Mouse (Mus musculus): ENCODE data around the gene Rspry1. TPM values are rescaled to one million over a fixed set of nuclear protein-coding genes. Genes with fewer than 3 reads are reported as not detected.

Gene Rspry1
- polyA plus RNA-seq, 1 experiment from 2014 or later: 44.1 TPM

DNA sequence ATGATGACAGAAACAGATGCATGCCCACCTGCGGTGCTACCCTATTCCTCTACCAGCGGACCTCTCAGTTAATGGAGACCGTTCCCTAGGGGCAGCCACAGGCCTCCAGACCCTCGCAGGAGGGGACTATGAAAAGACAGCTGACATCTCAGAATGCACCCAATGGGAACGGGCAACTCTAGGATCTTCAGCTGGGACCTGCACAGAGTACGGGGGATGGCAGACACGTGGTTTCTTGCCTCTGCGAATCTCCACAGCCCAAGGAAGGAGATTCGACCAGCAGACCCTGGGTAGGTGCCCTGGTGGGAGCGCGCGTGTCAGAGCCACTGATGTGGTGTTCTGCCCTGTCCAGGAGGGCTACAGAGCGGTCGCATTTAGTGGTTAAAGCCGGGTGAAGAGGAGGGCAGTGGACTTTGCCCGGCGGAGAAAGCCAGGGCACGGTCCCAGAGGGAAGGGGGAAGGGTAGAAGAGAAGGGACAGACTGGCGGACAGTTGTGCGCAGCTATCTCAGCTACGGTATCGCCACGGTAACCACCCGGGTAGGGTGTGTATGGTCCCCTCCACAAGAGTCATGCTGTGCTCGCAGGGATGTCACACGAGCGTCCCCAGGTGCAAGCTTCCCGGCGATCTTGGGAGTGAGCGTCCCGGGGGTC lies 93.7 kb downstream of the Rspry1 start:
- Histone ChIP-seq H3K27me3 (peaks cover 64% of the 10 kb centered on the region), H3K27ac (no peak overlapping the region), H3K4me2 (peak overlapping the region; percentile 79), H3K36me3 (no peaks in the 10 kb centered on the region), H3K9me3 (no peaks in the 10 kb centered on the region), H3K9ac (peak overlapping the region; percentile 54), H3K4me3 (peak overlapping the region; percentile 49), H3K4me1 (peaks cover 31% of the 10 kb centered on the region)
- ATAC-seq (ENCODE audit: insufficient number of reproducible peaks, insufficient read depth, low FRiP score, low TSS enrichment, low read depth): peak; percentile 40; the same call in 1 of the 2 replicates
- WGBS: under 1% methylated on average over 31 of the region's 31 CpGs

DNA sequence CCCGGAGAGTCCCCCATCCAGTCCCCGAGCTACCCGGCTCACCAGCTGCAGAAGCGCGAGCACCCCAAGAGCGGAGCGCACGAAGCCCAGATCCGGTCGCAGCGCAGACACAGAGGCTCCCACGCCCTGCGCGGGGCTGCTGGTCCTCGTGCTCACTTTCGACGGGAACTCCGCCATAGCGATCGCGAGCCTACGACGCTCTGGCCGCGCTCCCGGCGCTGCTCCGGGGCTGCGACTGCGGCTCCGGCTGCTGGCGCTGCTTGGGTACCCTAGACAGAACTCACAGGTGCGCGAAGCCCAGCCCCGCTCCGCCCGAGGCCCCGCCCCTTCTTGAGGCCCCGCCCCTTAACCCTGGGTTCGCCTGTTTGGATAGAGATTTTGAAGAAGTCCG lies 94.3 kb downstream of the Rspry1 start, which contains the start of gene Pllp:
Gene Pllp (minus strand): TSS at position 285 of the 391 bp plus-strand sequence.
- peak within 1 kb of the TSS; percentile 54 for H3K9ac ChIP-seq
- WGBS: under 1% methylated on average over 41 of the region's 41 CpGs

DNA sequence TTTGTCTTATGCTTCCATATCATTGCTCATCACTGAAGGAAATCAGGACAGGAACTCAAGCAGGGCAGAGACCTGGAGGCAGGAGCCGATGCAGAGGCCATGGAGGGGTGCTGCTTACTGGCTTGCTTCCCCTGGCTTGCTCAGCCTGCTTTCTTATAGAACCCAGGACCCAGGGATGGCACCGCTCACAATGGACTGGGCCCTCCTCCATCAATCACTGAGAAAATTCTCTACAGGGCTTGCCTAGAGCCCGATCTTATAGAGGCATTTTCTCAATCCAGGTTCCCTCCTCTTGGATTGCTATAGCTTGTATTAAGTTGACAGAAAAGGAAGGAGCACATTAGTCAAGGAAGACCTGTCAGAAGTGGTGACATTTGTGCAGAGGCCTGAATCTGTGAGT lies 94.8 kb downstream of the Rspry1 start:
- H3K4me3 ChIP-seq: peak overlapping the region; percentile 49; the same call in 1 of the 2 replicates
- peaks cover 64% of the 10 kb centered on the region for H3K27me3 ChIP-seq
- peak overlapping the region; percentile 79 for H3K4me2 ChIP-seq
- WGBS: 51% methylated on average over 3 of the region's 3 CpGs
- ATAC-seq (ENCODE audit: insufficient number of reproducible peaks, insufficient read depth, low FRiP score, low TSS enrichment, low read depth): no peak
- no peak overlapping the region for H3K27ac ChIP-seq
- peaks cover 26% of the 10 kb centered on the region for H3K4me1 ChIP-seq
- H3K36me3 ChIP-seq: no peaks in the 10 kb centered on the region
- H3K9me3 ChIP-seq: no peaks in the 10 kb centered on the region
- no peak overlapping the region for H3K9ac ChIP-seq

More for the DNA sequence above, 94.3 kb downstream of the Rspry1 start, which contains the start of gene Pllp:
- ATAC-seq (ENCODE audit: insufficient number of reproducible peaks, insufficient read depth, low FRiP score, low TSS enrichment, low read depth): peak; percentile 57; the same call in 1 of the 2 replicates
- Histone ChIP-seq H3K4me1 (peaks cover 30% of the 10 kb centered on the region), H3K27ac (no peak within 1 kb of the TSS), H3K27me3 (peaks cover 64% of the 10 kb centered on the region), H3K4me2 (peak within 1 kb of the TSS; percentile 79), H3K4me3 (peak within 1 kb of the TSS; percentile 49), H3K9me3 (no peaks in the 10 kb centered on the region), H3K36me3 (no peaks in the 10 kb centered on the region)

DNA sequence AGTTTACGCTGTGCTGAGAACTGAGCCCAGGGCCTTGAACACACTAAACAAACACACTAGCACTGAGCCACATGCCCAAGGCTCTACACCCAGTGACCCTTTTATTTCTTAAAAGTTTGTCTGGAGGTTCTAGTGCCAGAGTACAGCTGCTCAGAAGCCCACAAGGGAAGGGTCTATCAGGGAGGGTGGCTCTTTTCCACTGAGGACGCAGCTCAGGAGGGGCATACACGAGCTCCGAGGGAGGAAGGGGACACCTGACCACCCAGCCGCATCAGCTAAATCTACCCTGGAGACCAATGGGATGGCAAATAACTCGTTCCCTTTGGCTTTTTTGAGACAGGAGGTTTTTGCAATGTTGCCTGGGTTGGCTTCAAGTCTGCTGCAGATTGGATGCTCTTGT lies 96.2 kb downstream of the Rspry1 start:
- ATAC-seq (ENCODE audit: insufficient number of reproducible peaks, insufficient read depth, low FRiP score, low TSS enrichment, low read depth): no peak
- 80% methylated on average over 6 of the region's 6 CpGs for WGBS
- Histone ChIP-seq H3K4me3 (no peak overlapping the region), H3K36me3 (no peaks in the 10 kb centered on the region), H3K4me2 (no peak overlapping the region), H3K9ac (no peak overlapping the region), H3K9me3 (no peaks in the 10 kb centered on the region), H3K4me1 (peaks cover 25% of the 10 kb centered on the region), H3K27ac (no peak overlapping the region), H3K27me3 (peaks cover 56% of the 10 kb centered on the region)

DNA sequence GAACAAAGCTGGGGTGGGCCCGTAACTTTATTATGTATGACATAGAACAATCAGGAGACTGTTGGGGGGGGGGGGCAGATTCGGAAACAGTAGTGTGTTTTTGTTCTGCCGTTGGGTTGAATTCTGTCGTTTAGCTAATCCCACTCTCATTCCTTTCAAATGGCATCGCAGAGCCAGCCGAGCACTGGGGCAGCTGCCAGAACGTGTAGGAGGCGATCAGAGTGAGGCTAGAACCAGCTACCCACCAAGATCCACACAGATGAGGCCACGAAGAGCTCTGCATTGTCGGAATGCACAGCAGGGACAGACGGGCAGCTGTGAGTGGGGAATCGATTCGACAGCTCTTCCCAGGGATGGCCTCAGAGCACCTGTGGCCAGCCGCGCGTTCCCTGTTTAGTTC lies 97.6 kb downstream of the Rspry1 start:
- Histone ChIP-seq H3K36me3 (no peaks in the 10 kb centered on the region), H3K9me3 (no peaks in the 10 kb centered on the region), H3K4me1 (peaks cover 21% of the 10 kb centered on the region), H3K27me3 (peaks cover 41% of the 10 kb centered on the region), H3K27ac (no peak overlapping the region), H3K4me3 (no peak overlapping the region), H3K4me2 (no peak overlapping the region), H3K9ac (no peak overlapping the region)
- WGBS: 69% methylated on average over 16 of the region's 16 CpGs
- ATAC-seq (ENCODE audit: insufficient number of reproducible peaks, insufficient read depth, low FRiP score, low TSS enrichment, low read depth): no peak

DNA sequence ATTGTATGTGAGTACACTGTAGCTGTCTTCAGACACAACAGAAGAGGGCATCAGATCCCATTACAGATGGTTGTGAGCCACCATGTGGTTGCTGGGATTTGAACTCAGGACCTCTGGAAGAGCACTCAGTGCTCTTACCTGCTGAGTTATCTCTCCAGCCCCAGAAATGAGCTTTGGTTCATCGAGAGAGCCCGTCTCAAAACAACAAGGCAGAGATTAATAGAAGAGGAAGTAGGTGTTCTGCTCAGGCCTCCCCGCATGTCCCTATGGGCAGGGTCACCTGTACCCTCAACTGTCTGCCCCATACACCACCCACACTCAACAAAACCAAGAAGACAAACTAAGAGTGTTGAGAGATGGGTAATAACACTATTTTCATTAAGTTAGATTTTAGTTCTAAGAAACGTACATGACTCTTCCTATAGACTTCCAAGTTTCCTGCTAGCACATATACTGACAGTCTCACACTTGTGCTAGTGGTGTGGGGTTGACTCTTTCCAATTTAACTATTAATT lies 98.7 kb downstream of the Rspry1 start:
- Histone ChIP-seq H3K27me3 (peaks cover 30% of the 10 kb centered on the region), H3K4me2 (no peak overlapping the region)

DNA sequence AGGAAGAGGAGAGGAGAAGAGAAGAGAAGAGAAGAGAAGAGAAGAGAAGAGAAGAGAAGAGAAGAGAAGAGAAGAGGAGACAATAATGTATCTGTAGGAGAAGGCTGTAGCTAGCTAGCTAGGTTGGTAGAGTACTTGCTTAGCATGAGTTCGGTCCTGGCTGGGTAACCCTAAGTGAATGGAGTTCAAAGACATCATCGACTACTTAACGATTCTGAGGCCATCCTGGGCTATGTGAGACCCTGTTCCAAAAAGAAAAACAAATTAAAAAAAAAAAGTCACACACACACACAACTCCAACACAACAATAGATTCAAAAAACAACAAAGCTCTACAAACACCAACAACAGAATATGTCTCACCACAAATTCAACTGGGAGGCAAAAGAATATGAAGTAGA lies 100.4 kb downstream of the Rspry1 start:
- no peak overlapping the region for H3K4me3 ChIP-seq
- 73% methylated on average over 3 of the region's 3 CpGs for WGBS
- no peak overlapping the region for H3K27ac ChIP-seq
- ATAC-seq (ENCODE audit: insufficient number of reproducible peaks, insufficient read depth, low FRiP score, low TSS enrichment, low read depth): no peak
- H3K9me3 ChIP-seq: no peaks in the 10 kb centered on the region
- H3K4me1 ChIP-seq: peaks cover 4% of the 10 kb centered on the region; the same call in 1 of the 2 replicates
- peak overlapping the region; percentile 70; the same call in 1 of the 2 replicates for H3K4me2 ChIP-seq
- H3K9ac ChIP-seq: no peak overlapping the region
- H3K27me3 ChIP-seq: peaks cover 14% of the 10 kb centered on the region
- H3K36me3 ChIP-seq: no peaks in the 10 kb centered on the region

More for the DNA sequence above, 98.7 kb downstream of the Rspry1 start:
- 89% methylated on average over 4 of the region's 4 CpGs for WGBS
- H3K9ac ChIP-seq: no peak overlapping the region
- peaks cover 12% of the 10 kb centered on the region for H3K4me1 ChIP-seq
- no peaks in the 10 kb centered on the region for H3K9me3 ChIP-seq
- ATAC-seq (ENCODE audit: insufficient number of reproducible peaks, insufficient read depth, low FRiP score, low TSS enrichment, low read depth): no peak
- no peak overlapping the region for H3K4me3 ChIP-seq
- no peaks in the 10 kb centered on the region for H3K36me3 ChIP-seq
- H3K27ac ChIP-seq: no peak overlapping the region

DNA sequence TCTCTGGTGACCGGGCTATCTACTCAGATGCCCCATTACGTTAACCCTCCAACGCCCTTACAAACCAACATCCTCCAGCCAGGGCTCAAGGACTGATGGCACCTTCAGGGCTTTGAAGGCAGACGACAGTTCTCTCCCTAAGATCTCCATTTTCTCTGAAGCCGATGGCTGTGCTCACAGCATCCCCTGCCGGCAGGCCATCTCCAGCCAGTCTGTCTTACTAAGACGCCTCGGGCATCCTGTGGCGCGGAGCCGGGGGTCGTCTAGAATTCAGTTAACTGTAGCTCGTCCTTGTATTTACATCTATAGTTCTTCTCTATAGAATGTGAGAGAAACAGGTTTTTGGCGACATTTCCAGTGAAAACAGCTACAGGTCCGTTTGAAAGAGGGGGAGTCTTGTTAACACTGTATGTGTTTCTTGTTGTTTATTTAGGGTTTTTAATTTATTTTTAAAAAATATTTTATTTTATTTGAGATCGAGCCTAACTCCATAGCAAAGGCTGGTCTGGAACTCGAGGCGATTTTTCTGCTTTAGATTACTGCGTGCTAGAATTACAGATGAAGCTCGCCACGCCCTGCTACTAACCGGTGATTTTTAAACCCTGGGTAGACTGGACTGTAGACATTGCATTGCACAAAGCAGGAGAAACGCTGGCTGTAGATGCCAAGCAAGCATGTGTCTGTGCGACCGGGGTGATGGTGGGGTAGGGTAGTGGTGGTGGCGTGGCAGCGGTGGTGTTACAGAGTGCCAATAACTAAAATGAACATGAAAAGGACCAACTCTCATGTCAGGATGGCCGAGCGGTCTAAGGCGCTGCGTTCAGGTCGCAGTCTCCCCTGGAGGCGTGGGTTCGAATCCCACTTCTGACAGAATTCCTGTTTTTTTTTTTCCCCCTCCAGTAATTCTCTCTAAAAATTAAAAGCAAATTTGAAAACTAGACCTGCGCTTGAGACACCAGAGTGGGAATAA lies 101.4 kb downstream of the Rspry1 start:
- WGBS: under 1% methylated on average over 35 of the region's 35 CpGs

DNA sequence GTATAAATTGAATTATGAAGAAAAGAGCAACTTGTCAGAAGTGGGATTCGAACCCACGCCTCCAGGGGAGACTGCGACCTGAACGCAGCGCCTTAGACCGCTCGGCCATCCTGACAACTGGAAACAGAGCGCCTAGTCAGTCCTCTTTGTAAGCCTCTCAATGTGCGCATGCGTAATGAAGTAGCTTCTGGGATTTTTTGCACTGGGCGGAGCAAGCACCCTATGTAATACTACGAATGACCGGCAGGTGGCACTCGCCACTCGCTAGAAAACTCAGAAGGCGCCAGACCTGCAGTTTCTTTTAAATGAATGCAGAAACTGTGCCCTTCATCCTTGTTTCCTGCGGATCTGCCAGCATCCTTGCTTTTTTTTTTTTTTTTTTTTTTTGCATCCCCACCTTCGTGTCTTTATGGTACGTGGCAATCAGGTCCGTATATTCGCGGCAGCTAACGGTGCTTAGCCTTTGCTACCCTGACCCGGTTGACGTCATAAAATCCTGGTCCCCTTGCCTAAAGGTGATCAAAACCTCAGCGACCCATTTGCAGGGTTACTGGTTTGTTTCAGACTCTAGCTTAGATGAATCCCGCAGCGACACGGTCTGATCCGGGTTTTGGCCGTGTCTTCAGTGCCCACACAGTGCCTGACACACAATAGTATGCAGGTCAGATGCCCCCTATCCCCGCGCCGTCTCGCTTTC lies 102.4 kb downstream of the Rspry1 start:
- no peak overlapping the region for H3K27ac ChIP-seq
- H3K36me3 ChIP-seq: no peaks in the 10 kb centered on the region
- ATAC-seq (ENCODE audit: insufficient number of reproducible peaks, insufficient read depth, low FRiP score, low TSS enrichment, low read depth): peak; percentile 88
- H3K4me2 ChIP-seq: peak overlapping the region; percentile 70
- no peaks in the 10 kb centered on the region for H3K9me3 ChIP-seq
- H3K4me1 ChIP-seq: peaks cover 4% of the 10 kb centered on the region; the same call in 1 of the 2 replicates
- H3K9ac ChIP-seq: peak overlapping the region; percentile 65
- under 1% methylated on average over 35 of the region's 35 CpGs for WGBS
- H3K4me3 ChIP-seq: peak overlapping the region; percentile 53
- 0 out of 2 replicates have a peak, but pooled peaks cover under 1% of the 10 kb centered on the region for H3K27me3 ChIP-seq

More for the DNA sequence above, 101.4 kb downstream of the Rspry1 start:
- Histone ChIP-seq H3K4me1 (peaks cover 4% of the 10 kb centered on the region; the same call in 1 of the 2 replicates), H3K9ac (peak overlapping the region; percentile 57), H3K9me3 (no peaks in the 10 kb centered on the region), H3K27me3 (peaks cover 6% of the 10 kb centered on the region; the same call in 1 of the 2 replicates), H3K4me2 (peak overlapping the region; percentile 70), H3K27ac (peak overlapping the region; percentile 44; the same call in 1 of the 2 replicates), H3K36me3 (no peaks in the 10 kb centered on the region), H3K4me3 (peak overlapping the region; percentile 53)
- peak; percentile 80 for ATAC-seq (ENCODE audit: insufficient number of reproducible peaks, insufficient read depth, low FRiP score, low TSS enrichment, low read depth)

DNA sequence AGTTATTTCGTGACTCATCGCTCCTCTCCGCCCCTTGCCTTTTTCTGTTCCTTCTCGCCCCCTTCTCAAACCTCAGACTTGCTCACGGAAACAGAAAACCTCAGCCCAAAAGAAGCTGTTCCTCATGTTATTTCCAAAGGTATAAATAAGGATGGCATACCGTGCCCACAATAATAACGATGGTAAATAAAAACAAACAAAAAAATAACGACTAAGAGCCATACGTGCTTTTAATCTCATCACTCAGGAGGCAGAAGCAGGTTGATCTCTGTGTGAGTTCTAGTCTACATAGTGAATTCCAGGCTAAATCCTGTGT lies 102.9 kb downstream of the Rspry1 start:
- no peaks in the 10 kb centered on the region for H3K9me3 ChIP-seq
- H3K27me3 ChIP-seq: no peaks in the 10 kb centered on the region
- WGBS: 18% methylated on average over 9 of the region's 9 CpGs
- peak overlapping the region; percentile 53 for H3K4me3 ChIP-seq
- H3K36me3 ChIP-seq: no peaks in the 10 kb centered on the region
- peak overlapping the region; percentile 70 for H3K4me2 ChIP-seq
- ATAC-seq (ENCODE audit: insufficient number of reproducible peaks, insufficient read depth, low FRiP score, low TSS enrichment, low read depth): no peak
- H3K27ac ChIP-seq: no peak overlapping the region
- H3K4me1 ChIP-seq: peaks cover 8% of the 10 kb centered on the region
- peak overlapping the region; percentile 65 for H3K9ac ChIP-seq

Measured in embryonic facial prominence, embryonic 13.5 days (tissue).